Mouse (Mus musculus): Measurements from ENCODE around the gene Ncbp1.

Gene Ncbp1

DNA sequence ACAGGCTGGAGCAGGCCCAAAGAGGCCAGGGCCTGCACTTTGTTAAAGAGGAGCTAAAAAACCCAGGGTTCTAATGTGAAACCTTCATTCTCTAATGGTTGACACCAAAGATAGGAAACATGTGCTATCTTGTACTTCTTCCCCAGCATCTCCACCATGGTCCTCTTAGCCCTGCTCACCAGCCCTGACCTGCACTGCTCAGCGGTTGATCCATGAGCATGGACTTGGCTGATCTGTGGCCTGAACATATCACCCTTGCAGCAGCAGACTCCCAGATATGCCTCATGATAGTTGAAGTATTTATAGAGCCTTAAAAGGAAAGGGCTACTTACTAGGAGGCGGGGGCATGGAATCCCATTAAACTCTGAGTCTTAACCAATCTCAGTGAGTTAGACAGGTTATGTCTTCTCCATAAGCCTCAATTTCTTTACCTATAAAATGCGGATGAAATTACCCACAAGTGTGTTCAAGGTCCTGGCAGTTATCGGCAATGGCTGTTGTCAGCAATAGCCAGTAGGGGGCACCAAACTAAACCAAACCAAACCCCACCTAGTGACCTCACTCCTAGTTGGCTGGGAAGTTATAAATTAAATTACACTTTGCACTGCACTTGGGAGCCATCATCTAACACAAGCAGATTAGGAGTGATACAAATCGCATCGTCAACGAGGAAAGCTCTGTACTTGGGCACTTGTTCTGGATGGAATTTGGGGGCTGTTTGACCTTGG is 63.6 kb downstream of the Ncbp1 start:
- peak; percentile 78 for DNase-seq (ENCODE audit: low spot score)

- DNase-seq (ENCODE audit: low spot score) = no peak
Measured at GRCm38 (mm10) chr4:46202562-46203126, 64.2 kb downstream of the Ncbp1 start.

DNA sequence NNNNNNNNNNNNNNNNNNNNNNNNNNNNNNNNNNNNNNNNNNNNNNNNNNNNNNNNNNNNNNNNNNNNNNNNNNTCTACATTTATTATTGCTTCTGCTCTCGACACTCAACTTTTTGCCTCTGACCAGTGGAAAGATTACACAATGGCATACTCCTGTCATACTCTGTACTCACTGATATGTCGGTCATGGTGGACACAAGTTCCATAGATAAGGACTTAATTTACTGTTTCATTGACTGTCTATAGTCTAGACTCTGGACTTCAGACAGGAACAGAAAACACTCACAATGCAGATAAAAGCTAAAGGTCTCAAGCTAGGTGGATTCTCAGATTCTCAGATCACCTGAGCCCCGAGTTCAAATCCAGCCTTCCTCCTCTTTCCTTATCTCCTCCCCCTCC is 82.7 kb downstream of the Ncbp1 start:
- DNase-seq (ENCODE audit: low spot score) = no peak

Data from adipocyte (in vitro differentiated cells).